Mouse (Mus musculus): ENCODE results near the gene Ssbp3. TPM values are rescaled to one million over a fixed set of nuclear protein-coding genes. Genes with fewer than 3 reads are reported as not detected.

The Ssbp3 gene
- 40.5 and 53.3 TPM in 2 replicates for total RNA-seq (2017)

- peak; percentile 46 for ATAC-seq (replicated peaks; ENCODE audit: low read depth, poor library complexity, severe bottlenecking)
Observed at GRCm38 (mm10) chr4:106910201-106911172, at the start of gene Ssbp3. Gene Ssbp3, plus strand, starts transcription at chr4:106910701.

DNA sequence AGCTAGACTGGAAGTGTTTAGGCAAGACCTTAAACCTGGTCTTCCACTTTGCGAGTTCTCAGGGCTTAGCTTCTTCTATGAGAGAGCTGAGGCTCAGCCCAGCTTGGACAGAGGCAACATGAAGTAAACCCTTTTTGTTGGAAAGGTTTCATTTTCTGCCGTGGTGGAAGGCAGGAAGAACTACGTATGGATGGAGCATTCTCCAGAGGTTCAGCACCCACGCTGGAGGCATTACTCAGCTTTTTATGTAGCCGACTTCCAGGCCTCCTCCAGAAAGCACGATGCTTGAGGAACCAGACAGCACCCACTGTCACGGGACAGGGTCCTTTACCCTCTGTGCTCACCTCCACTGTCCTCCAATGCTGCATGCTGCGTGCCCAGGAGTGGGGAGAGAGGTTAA lies 48.6 kb upstream of the Ssbp3 start:
- peak; percentile 10 for ATAC-seq (replicated peaks; ENCODE audit: low read depth, poor library complexity, severe bottlenecking)

GRCm38 (mm10) chr4:106862317-106862716 lies 48.2 kb upstream of the Ssbp3 start:
- peak; percentile 70 for ATAC-seq (replicated peaks; ENCODE audit: low read depth, poor library complexity, severe bottlenecking)

DNA sequence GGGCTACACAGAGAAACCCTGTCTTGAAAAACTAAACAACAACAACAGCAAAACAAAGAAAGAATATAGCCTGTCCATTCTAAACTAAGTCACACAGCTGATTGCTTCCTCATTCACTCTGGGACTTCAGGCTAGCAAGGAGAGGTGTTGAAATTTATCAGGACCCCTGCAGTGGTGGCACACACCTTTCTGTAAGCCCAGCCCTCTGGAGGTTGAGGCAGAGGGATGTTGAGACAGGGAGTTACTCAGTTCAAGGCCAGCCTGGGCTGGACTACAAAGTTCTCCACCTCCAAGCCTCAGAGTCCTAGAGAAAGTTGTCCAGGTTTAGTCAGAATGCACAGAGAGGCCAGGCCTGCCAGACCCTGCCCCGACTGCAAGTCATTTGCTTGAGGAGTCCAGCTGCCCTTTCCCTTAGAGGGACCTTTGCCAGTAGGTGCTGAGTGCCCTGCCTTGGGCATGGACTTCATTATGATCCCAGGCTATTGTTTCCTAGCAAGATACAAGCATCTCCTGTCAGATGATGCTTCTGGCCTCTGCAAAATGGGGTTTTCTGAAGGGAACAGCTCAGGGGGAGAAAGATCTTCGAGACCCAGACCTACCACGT lies 47.6 kb upstream of the Ssbp3 start:
- no peak for ATAC-seq (replicated peaks; ENCODE audit: low read depth, poor library complexity, severe bottlenecking)

- no peak for ATAC-seq (replicated peaks; ENCODE audit: low read depth, poor library complexity, severe bottlenecking)
Observed at GRCm38 (mm10) chr4:106865415-106866110, 44.9 kb upstream of the Ssbp3 start.

GRCm38 (mm10) chr4:106866381-106866780 lies 44.1 kb upstream of the Ssbp3 start:
- ATAC-seq (replicated peaks; ENCODE audit: low read depth, poor library complexity, severe bottlenecking), result no peak

- ATAC-seq (replicated peaks; ENCODE audit: low read depth, poor library complexity, severe bottlenecking), result no peak
Observed at GRCm38 (mm10) chr4:106866845-106867244, 43.7 kb upstream of the Ssbp3 start.

DNA sequence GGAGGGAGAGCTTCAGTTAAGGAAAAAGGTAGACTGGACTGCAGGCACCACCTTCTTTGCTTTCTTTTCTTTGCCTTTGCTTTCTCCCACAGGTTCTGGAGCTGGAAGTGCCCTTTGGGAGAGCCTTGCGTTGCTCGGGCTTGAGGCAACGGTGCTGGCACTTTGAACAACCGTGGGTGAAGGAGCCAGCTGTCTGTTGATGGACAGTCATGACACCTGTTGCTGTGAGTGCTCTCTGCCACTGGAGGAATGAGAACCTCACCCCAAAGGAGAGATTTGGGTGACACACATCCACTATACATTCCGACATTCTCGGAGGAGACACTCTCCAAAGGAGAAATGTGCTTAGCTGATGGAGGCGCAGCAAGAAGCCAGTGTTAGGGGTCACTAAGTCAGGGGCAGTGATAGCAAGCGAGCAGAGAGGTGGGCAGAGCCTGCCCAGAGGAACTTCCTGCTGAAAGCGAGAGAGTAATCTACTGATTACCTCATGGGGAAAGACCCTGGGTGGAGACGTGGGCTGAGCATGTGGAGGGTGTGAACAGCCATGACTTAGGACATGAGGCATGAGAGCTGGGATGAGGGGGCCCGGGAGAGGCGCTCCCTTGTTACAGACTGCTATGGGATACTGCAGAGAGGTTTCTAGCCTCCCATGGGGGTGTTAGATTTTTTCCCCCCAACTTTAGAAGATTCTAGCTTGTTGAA lies 41.6 kb upstream of the Ssbp3 start:
- 0 out of 2 replicates have a peak, but pooled peaks have one; percentile 12 for ATAC-seq (replicated peaks; ENCODE audit: low read depth, poor library complexity, severe bottlenecking)

- ATAC-seq (replicated peaks; ENCODE audit: low read depth, poor library complexity, severe bottlenecking), result peak; percentile 37
Observed at GRCm38 (mm10) chr4:106869539-106869951, 41.0 kb upstream of the Ssbp3 start.

GRCm38 (mm10) chr4:106870556-106870955 lies 39.9 kb upstream of the Ssbp3 start:
- peak; percentile 69 for ATAC-seq (replicated peaks; ENCODE audit: low read depth, poor library complexity, severe bottlenecking)

GRCm38 (mm10) chr4:106874501-106874900 lies 36.0 kb upstream of the Ssbp3 start:
- ATAC-seq (replicated peaks; ENCODE audit: low read depth, poor library complexity, severe bottlenecking), result no peak

- peak; percentile 95 for ATAC-seq (replicated peaks; ENCODE audit: low read depth, poor library complexity, severe bottlenecking)
Observed at GRCm38 (mm10) chr4:106881101-106881500, 29.4 kb upstream of the Ssbp3 start.

DNA sequence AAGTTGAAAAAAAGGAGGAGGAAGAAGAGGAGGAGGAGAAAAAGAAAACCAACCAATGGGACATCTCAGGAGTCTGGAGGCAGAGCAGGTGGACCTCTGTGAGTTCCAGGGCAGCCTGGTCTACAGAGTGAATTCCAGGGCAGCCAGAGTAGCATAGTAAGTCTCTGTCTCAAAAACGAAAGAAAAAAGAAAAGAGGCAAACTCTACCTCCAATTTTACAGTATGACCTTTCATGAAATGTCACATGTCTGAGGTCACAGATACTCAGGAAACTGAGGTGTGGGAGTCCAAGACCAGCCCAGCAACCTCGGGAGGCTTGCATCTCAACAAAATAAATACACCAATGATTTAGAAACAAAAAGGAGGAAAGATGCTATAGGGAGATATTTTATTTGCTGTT lies 27.4 kb upstream of the Ssbp3 start:
- no peak for ATAC-seq (replicated peaks; ENCODE audit: low read depth, poor library complexity, severe bottlenecking)

DNA sequence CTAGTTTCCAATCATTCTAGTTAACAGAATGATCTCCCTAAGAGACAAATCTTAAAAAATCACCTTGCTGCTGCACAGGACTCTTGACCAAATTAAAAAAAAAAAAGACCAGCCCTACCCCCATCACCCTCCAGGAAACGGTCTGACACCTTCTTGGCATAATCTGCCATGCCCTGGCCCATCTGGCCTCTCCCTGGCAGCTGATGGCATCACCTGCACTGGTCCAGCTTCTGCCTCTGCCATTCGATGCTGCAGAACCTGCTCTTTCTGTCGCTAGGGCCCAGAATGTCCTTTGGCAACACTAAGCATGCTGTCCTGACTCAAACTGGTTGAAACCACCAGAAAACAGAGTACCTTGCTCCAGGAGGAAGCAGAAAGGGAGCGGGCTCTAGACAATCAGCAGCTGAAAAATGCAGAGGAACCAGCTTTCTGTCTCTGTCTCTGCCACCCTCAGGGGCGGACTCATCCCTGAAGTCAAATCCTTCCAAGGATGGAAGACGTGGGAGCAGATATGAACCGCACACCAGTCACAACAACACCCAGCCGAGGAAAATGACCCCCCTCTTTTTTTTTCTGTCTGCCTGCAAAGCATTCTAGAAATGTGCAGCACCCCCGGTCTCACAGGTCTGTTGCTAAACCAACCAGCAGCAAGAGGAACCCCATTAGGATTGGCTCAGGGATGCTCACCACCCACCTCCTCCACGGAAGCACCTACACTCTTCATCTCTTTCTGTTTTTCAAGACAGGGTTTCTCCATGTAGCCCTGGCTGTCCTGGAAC lies 24.0 kb upstream of the Ssbp3 start:
- no peak for ATAC-seq (replicated peaks; ENCODE audit: low read depth, poor library complexity, severe bottlenecking)

DNA sequence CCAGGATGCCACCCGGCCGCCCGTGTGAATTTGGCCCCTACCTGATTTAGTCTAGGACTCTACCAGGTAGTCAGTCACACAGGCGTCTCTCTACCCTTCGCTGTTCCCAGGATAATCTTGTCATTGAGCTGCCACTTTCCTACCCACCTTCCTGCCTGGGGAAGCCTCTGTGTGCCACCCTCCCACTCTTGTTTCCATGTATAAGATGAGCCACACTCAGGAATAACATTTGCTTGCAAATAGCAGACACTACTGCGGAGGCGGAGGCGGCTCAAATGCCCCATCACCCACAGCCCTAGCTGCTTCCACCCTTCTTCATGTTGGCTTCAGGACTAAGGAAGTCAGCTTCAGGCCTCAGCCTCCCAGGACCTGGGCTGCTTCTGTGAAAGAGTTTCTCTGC lies 14.4 kb upstream of the Ssbp3 start:
- ATAC-seq (replicated peaks; ENCODE audit: low read depth, poor library complexity, severe bottlenecking), result no peak

DNA sequence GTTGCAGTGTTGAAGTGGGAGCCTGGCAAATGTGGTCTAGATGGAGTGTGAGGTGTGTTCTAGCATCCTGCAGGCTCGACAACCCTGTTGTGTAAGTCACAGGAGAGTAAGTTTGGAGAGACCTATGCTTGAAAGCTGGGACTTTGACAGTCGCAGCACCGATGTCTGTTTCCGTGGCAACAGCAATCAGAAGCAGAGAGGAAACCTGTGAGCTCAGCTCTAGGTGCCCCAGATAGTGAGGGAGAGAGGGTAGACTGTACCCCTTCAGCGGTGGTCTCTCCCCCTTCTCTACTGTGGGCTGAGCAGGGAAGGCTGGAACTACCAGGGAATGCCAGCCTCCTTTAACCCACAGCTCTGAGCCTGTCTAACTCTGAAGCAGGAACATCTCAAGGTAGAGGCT lies 11.6 kb upstream of the Ssbp3 start:
- no peak for ATAC-seq (replicated peaks; ENCODE audit: low read depth, poor library complexity, severe bottlenecking)

GRCm38 (mm10) chr4:106899471-106899870 lies 11.0 kb upstream of the Ssbp3 start:
- ATAC-seq (replicated peaks; ENCODE audit: low read depth, poor library complexity, severe bottlenecking), result no peak

- ATAC-seq (replicated peaks; ENCODE audit: low read depth, poor library complexity, severe bottlenecking), result no peak
Observed at GRCm38 (mm10) chr4:106900718-106901117, 9.8 kb upstream of the Ssbp3 start.

GRCm38 (mm10) chr4:106901610-106902009 lies 8.9 kb upstream of the Ssbp3 start:
- no peak for ATAC-seq (replicated peaks; ENCODE audit: low read depth, poor library complexity, severe bottlenecking)

Data from common myeloid progenitor, adult 5-6 weeks (primary cell).